Mouse (Mus musculus): Measurements from ENCODE around the gene Slc16a1.

DNA sequence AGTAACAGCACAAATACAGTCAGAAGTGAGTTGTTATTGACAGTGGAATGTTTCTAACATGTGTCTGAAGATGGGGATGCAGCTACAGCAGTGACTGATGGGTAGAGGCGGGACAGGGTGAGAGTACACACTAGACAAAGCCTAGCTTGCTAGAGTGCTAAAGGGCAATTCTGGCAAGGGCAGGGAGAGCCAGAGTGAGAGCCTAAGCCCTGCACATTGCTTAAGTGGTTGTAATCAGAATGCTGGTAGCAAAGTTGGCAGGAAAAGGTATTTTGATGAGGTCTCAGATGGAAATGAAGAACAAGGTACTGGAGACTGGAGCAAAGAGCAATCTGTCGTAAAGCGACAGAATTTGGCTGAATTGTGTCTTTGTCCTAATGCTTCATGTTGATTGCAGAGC, 26.5 kb upstream of the Slc16a1 start:
- TF ChIP-seq CTCF (IDR thresholded peaks at IDR 0.05; ENCODE audit: borderline replicate concordance, insufficient read depth, low read depth, low read length) (no peak), POLR2A (IDR thresholded peaks at IDR 0.05; ENCODE audit: borderline replicate concordance, insufficient read depth, low read length) (no peak)

All from cerebellum, adult 2 months (tissue).